Mouse (Mus musculus) C2C12 (cell line): ENCODE results near the gene Gxylt2. TPM values are rescaled to one million over a fixed set of nuclear protein-coding genes. Genes with fewer than 3 reads are reported as not detected.

Source experiments
- H3K27me3 ChIP-seq: one replicate; pipeline ENCODE4 v1.6.1; 2011; ENCODE audit not compliant: control insufficient read depth, insufficient read depth, insufficient read length
- H3K36me3 ChIP-seq: one replicate; pipeline ENCODE4 v1.6.1; 2011; ENCODE audit not compliant: control insufficient read depth, insufficient read depth
- H3K4me3 ChIP-seq: one replicate; pipeline ENCODE4 v1.5.1; 2011; ENCODE audit warnings: mild to moderate bottlenecking, control low read depth; ENCODE audit not compliant: poor library complexity, insufficient read depth, severe bottlenecking
- H3K79me2 ChIP-seq: one replicate; pipeline ENCODE4 v1.6.1; 2011; ENCODE audit not compliant: control insufficient read depth, insufficient read depth
- H3K79me3 ChIP-seq: one replicate; pipeline ENCODE4 v1.6.1; 2011; ENCODE audit warnings: low read depth, control low read depth
- H3ac ChIP-seq: one replicate; pipeline ENCODE3; 2011; ENCODE audit warnings: low read depth; ENCODE audit not compliant: control insufficient read depth, insufficient read length
- CEBPB ChIP-seq: IDR thresholded peaks from one replicate; pipeline ENCODE4 v1.6.1; 2011; ENCODE audit warnings: low read depth, mild to moderate bottlenecking, control low read depth, moderate library complexity
- CTCF ChIP-seq: IDR thresholded peaks from one replicate; pipeline ENCODE4 v1.5.1; 2011; ENCODE audit not compliant: control insufficient read depth, insufficient read depth, insufficient read length
- FOSL1 ChIP-seq: IDR thresholded peaks from one replicate; pipeline ENCODE4 v1.8.0; 2011; ENCODE audit warnings: mild to moderate bottlenecking, low read length; ENCODE audit not compliant: poor library complexity, insufficient read depth, severe bottlenecking
- MAX ChIP-seq: IDR thresholded peaks from one replicate; pipeline ENCODE4 v1.6.1; 2011; ENCODE audit warnings: mild to moderate bottlenecking, control low read depth
- MYOD1 ChIP-seq: IDR thresholded peaks from one replicate; pipeline ENCODE4 v1.6.1; 2011; ENCODE audit warnings: low read depth; ENCODE audit not compliant: control insufficient read depth, insufficient read length
- MYOG ChIP-seq: IDR thresholded peaks from one replicate; pipeline ENCODE4 v1.6.1; 2011; ENCODE audit not compliant: control insufficient read depth, insufficient read length; ENCODE audit errors: extremely low read depth
- USF1 ChIP-seq: IDR thresholded peaks from one replicate; pipeline ENCODE4 v1.6.1; 2011; ENCODE audit warnings: low read depth, mild to moderate bottlenecking, control low read depth, moderate library complexity
- polyA plus RNA-seq: library from polyadenylated mRNA; unstranded; fragments of >200 nt; fragmentation: generic; extraction: Trizol; gene quantifications from one replicate; pipeline ENCODE4 v1.2.1, GENCODE M21; 2012; ENCODE audit warnings: missing spikeins

Gxylt2 gene
- polyA plus RNA-seq, 1 experiment: 3.5 TPM

DNA sequence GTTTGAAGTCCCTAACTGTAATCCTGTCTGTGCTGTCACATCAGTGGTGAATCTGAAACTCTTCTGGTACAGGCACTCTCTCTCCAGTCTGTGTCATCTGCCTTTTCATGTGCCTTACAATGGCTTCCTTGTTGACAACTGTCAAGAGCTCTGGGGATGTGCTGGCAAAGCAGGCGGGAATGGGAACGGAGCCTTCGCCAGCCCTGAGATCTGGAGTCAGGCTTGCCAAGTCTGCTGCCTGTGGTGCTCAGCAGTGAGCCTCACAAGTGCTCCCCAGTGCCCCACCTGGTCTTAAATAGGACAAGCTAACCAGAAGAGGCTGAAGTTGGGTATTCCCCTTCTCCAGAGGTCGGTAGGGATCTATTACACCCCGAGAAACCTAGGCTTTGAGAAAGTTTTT is 3.8 kb upstream of the Gxylt2 start:
- H3K27me3 ChIP-seq: no peaks in the 10 kb centered on the region
- TF ChIP-seq MAX: no peak
- H3K4me3 ChIP-seq: no peak overlapping the region

DNA sequence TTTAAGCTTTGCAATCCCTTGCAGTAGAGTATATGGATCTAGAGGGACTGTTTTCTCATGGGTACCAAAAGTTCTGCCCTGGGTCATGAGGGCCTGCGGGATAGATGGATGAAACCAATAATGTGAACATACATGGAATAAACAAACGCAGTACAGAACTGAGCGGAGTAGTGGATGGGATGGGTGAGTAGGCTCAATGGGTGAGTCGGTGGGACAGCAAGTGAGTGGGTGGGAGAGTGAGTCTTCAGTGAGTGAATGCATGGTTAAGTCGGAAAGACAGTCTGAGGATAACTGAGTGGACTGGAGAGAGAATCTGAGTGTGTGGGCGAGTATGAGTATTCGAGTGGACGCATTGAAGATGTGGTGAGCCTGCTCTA is 349 bp upstream of the Gxylt2 start:
- TF ChIP-seq USF1: no peak
- TF ChIP-seq MYOG: no peak
- no peak for TF ChIP-seq MYOD1
- TF ChIP-seq CEBPB: no peak
- no peak for TF ChIP-seq FOSL1
- no peak for TF ChIP-seq MAX
- TF ChIP-seq CTCF: no peak
- peak overlapping the region; percentile 59 for H3K4me3 ChIP-seq
- no peaks in the 10 kb centered on the region for H3K36me3 ChIP-seq
- H3K27me3 ChIP-seq: no peaks in the 10 kb centered on the region
- H3ac ChIP-seq: peak overlapping the region; percentile 61
- peaks cover 24% of the 10 kb centered on the region for H3K79me3 ChIP-seq
- H3K79me2 ChIP-seq: peaks cover 49% of the 10 kb centered on the region

More for the DNA sequence above, 3.8 kb upstream of the Gxylt2 start:
- Histone ChIP-seq H3ac (no peak overlapping the region), H3K79me2 (peaks cover 18% of the 10 kb centered on the region), H3K36me3 (no peaks in the 10 kb centered on the region), H3K79me3 (peaks cover 7% of the 10 kb centered on the region)

DNA sequence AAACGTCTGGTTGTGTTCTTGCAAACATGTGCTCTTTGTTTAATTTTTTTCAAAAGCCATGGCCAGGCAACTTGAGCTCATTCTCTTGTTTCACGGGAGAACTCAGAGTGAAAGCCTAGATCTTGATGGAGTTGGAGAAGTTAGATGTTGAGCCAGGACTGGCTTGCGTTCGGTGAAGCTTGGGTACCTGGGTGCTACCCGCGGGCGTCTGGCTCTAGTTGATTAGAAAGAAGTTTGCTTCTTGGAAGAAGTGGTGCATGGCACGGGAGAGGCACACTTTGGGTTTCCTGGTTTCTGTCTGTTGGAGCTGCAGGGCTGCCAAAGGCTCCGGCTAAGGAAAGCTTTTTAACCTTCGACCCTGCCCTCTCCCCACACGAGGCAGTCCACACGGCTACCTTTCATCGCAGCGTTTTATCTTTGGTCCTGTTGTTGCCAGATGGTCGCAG is 855 bp downstream of the Gxylt2 start:
- peak overlapping the region; percentile 59 for H3K4me3 ChIP-seq
- TF ChIP-seq USF1 (no peak), CTCF (no peak), CEBPB (no peak), FOSL1 (no peak), MYOG (no peak), MAX (no peak), MYOD1 (no peak)
- peaks cover 59% of the 10 kb centered on the region for H3K79me2 ChIP-seq
- H3ac ChIP-seq: peak overlapping the region; percentile 61
- peaks cover 30% of the 10 kb centered on the region for H3K79me3 ChIP-seq
- no peaks in the 10 kb centered on the region for H3K36me3 ChIP-seq
- H3K27me3 ChIP-seq: no peaks in the 10 kb centered on the region

DNA sequence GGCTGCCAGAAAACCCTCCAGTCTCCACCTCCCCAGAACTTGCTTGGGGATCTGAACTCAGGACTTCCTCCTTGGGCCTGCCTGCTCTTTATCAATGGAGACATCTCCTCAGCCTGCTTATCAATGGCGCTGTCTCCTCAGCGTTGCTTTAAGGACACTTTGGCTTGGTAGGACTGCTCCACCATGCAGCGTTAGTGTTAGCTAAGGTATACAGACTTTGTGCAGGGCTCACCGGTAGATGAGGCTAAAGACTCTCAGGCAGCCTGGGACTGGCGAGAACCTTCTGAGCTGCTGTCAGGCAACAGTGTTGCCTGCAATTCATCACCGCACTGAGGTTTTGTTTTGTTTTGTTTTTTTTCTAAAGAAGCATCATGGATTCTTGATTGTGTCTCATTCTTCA is 2.3 kb downstream of the Gxylt2 start:
- H3K79me3 ChIP-seq: peaks cover 45% of the 10 kb centered on the region
- peak overlapping the region; percentile 59 for H3K4me3 ChIP-seq
- no peak overlapping the region for H3ac ChIP-seq
- no peak for TF ChIP-seq CEBPB
- TF ChIP-seq MYOG: no peak
- TF ChIP-seq FOSL1: no peak
- TF ChIP-seq MYOD1: no peak
- no peak for TF ChIP-seq CTCF
- no peak for TF ChIP-seq USF1
- no peak for TF ChIP-seq MAX
- H3K27me3 ChIP-seq: no peaks in the 10 kb centered on the region
- peaks cover 12% of the 10 kb centered on the region for H3K36me3 ChIP-seq
- peaks cover 74% of the 10 kb centered on the region for H3K79me2 ChIP-seq

DNA sequence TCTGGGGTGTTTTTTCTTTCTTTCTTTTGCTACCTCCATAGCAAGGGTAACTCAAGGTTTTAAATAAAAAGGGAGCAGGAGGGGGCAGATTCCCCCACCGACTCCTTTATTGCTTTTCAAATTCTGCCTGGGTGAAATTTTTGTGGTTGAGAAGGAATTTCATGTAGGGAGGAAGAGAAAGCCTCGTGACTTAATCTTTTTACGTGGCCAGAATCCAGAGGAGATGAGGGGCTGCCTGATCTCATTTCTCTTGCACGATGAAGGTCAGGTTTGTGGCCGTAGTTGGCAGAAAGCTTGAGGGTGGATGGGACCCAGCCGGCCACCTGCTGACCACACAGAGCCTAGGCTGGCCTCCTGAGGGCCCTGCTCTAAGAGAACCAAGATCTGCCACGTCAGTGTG is 3.0 kb downstream of the Gxylt2 start:
- Histone ChIP-seq H3K79me3 (peaks cover 52% of the 10 kb centered on the region), H3ac (no peak overlapping the region), H3K36me3 (peaks cover 13% of the 10 kb centered on the region), H3K4me3 (no peak overlapping the region), H3K27me3 (no peaks in the 10 kb centered on the region), H3K79me2 (peaks cover 81% of the 10 kb centered on the region)
- TF ChIP-seq USF1 (peak; percentile 71), MYOD1 (peak; percentile 49), CTCF (no peak)

DNA sequence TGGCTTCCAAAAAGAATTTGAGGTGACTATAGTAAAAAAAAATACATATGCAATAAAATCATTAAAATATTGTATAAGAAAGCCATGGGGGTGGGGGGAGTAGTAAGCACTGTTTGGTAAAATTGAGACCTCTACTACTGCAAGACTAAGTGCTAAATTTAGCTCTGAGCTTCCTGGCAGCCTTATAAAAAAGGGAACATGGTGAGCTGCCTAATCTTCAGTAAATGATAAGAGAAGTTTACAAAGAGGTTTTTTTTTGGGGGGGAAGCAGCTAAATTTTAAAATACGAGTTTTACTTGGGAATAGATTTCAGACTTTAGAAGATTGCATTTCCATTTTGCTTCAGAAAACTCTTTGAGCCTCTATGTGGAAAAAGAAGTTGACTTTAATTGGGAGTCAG is 3.7 kb downstream of the Gxylt2 start:
- no peaks in the 10 kb centered on the region for H3K27me3 ChIP-seq
- peaks cover 13% of the 10 kb centered on the region for H3K36me3 ChIP-seq
- no peak overlapping the region for H3ac ChIP-seq
- TF ChIP-seq FOSL1 (no peak), USF1 (no peak), CTCF (no peak), MYOD1 (no peak), CEBPB (no peak), MYOG (no peak), MAX (no peak)
- peaks cover 88% of the 10 kb centered on the region for H3K79me2 ChIP-seq
- peaks cover 59% of the 10 kb centered on the region for H3K79me3 ChIP-seq
- H3K4me3 ChIP-seq: no peak overlapping the region

DNA sequence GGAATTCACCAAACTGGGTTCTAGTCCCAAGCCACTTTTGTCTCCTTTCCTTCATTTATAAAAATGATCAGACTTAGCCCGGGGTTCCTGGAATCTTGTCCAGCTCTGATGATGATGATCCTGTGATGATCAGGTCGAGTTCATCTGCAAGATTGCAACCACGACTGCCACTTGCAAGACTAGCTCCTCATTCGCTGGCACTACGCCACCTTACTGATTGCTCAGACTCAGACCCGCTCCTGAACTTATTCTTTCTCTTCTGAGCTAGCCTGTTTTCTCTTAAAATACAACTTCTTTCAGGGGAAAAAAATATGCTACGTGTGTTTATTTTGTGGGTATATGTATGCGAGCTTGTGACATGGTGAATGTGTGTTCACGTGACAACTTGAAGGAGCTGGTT is 4.5 kb downstream of the Gxylt2 start:
- Histone ChIP-seq H3K4me3 (no peak overlapping the region), H3K79me2 (peaks cover 95% of the 10 kb centered on the region), H3K36me3 (peaks cover 13% of the 10 kb centered on the region), H3ac (no peak overlapping the region), H3K27me3 (no peaks in the 10 kb centered on the region), H3K79me3 (peaks cover 65% of the 10 kb centered on the region)
- TF ChIP-seq USF1 (peak; percentile 15), FOSL1 (no peak), MAX (no peak), MYOG (no peak)
